Mouse (Mus musculus) MEL (cell line): ENCODE results near the gene Tmc6. TPM values are rescaled to one million over a fixed set of nuclear protein-coding genes. Genes with fewer than 3 reads are reported as not detected.

ENCODE experiments used
- DNase-seq: peaks from one replicate; pipeline ENCODE4 v3.0.0; 2011; ENCODE audit warnings: low read depth, low spot score
- H3K27ac ChIP-seq: 2 replicates; pipeline ENCODE4 v1.5.1; 2012; ENCODE audit warnings: low read depth, mild to moderate bottlenecking, control low read depth, low read length, moderate library complexity; ENCODE audit not compliant: control insufficient read depth
- H3K27me3 ChIP-seq, 2 experiments: fragments of 150-350 bp in 1 of 2; sonication (generic) in 1 of 2; 2 replicates each; pipeline ENCODE4 v1.6.1; 2012; ENCODE audit warnings: low read length in 2 of 2, mild to moderate bottlenecking in 2 of 2, improper control_type of control experiment in 1 of 2, moderate library complexity in 1 of 2; ENCODE audit not compliant: insufficient read depth in 2 of 2, control insufficient read depth in 1 of 2
- H3K36me3 ChIP-seq, 2 experiments: 2 replicates each; pipeline ENCODE4 v1.6.1; 2012 to 2014; ENCODE audit warnings: low read length in 2 of 2, improper control_type of control experiment in 1 of 2, inconsistent platforms in 1 of 2, mild to moderate bottlenecking in 1 of 2; ENCODE audit not compliant: insufficient read depth in 2 of 2, control insufficient read depth in 1 of 2
- H3K4me1 ChIP-seq, 2 experiments: fragments of 150-350 bp in 1 of 2; sonication (generic) in 1 of 2; 2 replicates each; pipeline ENCODE4 v1.6.1; 2012; ENCODE audit warnings: low read length in 2 of 2, improper control_type of control experiment in 1 of 2, mild to moderate bottlenecking in 1 of 2; ENCODE audit not compliant: insufficient read depth in 2 of 2, control insufficient read depth in 1 of 2
- H3K4me3 ChIP-seq, 2 experiments: fragments of 150-350 bp in 1 of 2; sonication (generic) in 1 of 2; 2 replicates each; pipeline ENCODE4 v1.5.1; 2012; ENCODE audit warnings: low read depth in 2 of 2, low read length in 2 of 2, mild to moderate bottlenecking in 2 of 2, moderate library complexity in 2 of 2, control low read depth in 1 of 2, improper control_type of control experiment in 1 of 2; ENCODE audit not compliant: control insufficient read depth in 1 of 2, insufficient read depth in 1 of 2
- H3K79me2 ChIP-seq: 2 replicates; pipeline ENCODE4 v1.6.1; 2012; ENCODE audit warnings: mild to moderate bottlenecking, low read length, moderate library complexity; ENCODE audit not compliant: control insufficient read depth, poor library complexity, insufficient read depth
- H3K9ac ChIP-seq: 2 replicates; pipeline ENCODE4 v1.6.1; 2012; ENCODE audit warnings: low read depth, mild to moderate bottlenecking, control low read depth, low read length, moderate library complexity; ENCODE audit not compliant: control insufficient read depth, poor library complexity, severe bottlenecking
- H3K9me3 ChIP-seq: fragments of 150-350 bp; sonication (generic); replicated peaks from 2 replicates; pipeline ENCODE4 v1.6.1; 2012; ENCODE audit warnings: mild to moderate bottlenecking, low read length, improper control_type of control experiment, moderate library complexity; ENCODE audit not compliant: insufficient read depth
- BHLHE40 ChIP-seq: IDR thresholded peaks from 2 replicates; pipeline ENCODE4 v1.6.1; 2012; ENCODE audit warnings: low read depth, mild to moderate bottlenecking, inconsistent platforms, low read length, improper control_type of control experiment, borderline replicate concordance
- CHD2 ChIP-seq: IDR thresholded peaks from 2 replicates; pipeline ENCODE4 v1.6.1; 2011; ENCODE audit warnings: low read length, improper control_type of control experiment
- EP300 ChIP-seq, 2 experiments: IDR thresholded peaks; 2 replicates each; pipeline ENCODE4 v1.6.1; 2011; ENCODE audit warnings: improper control_type of control experiment in 2 of 2, low read length in 2 of 2, low read depth in 1 of 2, mild to moderate bottlenecking in 1 of 2
- GABPA ChIP-seq: IDR thresholded peaks from 2 replicates; pipeline ENCODE4 v1.6.1; 2012; ENCODE audit warnings: low read depth, mild to moderate bottlenecking, inconsistent platforms, low read length, improper control_type of control experiment, moderate library complexity
- GATA1 ChIP-seq: IDR thresholded peaks from 2 replicates; pipeline ENCODE4 v1.6.1; 2011; ENCODE audit warnings: low read depth, low read length, improper control_type of control experiment
- JUND ChIP-seq: IDR thresholded peaks from 2 replicates; pipeline ENCODE4 v1.6.1; 2011; ENCODE audit warnings: low read depth, mild to moderate bottlenecking, improper control_type of control experiment, low read length
- KAT2A ChIP-seq: conservative IDR thresholded peaks from 2 replicates; pipeline ENCODE4 v1.6.1; 2012; ENCODE audit warnings: low read depth, low read length, improper control_type of control experiment, inconsistent platforms
- MAFK ChIP-seq: IDR thresholded peaks from 2 replicates; pipeline ENCODE4 v1.6.1; 2011; ENCODE audit warnings: low read depth, mild to moderate bottlenecking, low read length, improper control_type of control experiment, borderline replicate concordance
- MAX ChIP-seq: IDR thresholded peaks from 2 replicates; pipeline ENCODE4 v1.6.1; 2011; ENCODE audit warnings: low read length, improper control_type of control experiment
- MXI1 ChIP-seq: IDR thresholded peaks from 2 replicates; pipeline ENCODE4 v1.6.1; 2011; ENCODE audit warnings: mild to moderate bottlenecking, low read depth, low read length, improper control_type of control experiment
- MYB ChIP-seq: IDR thresholded peaks from 2 replicates; pipeline ENCODE4 v1.6.1; 2011; ENCODE audit warnings: mild to moderate bottlenecking, low read depth, low read length, improper control_type of control experiment
- MYC ChIP-seq: IDR thresholded peaks from 2 replicates; pipeline ENCODE4 v1.6.1; 2011; ENCODE audit warnings: low read depth, mild to moderate bottlenecking, low read length, improper control_type of control experiment, moderate library complexity
- POLR2AphosphoS2 ChIP-seq: IDR thresholded peaks from 2 replicates; pipeline ENCODE4 v1.6.1; 2011; ENCODE audit warnings: low read length, improper control_type of control experiment
- SMC3 ChIP-seq: IDR thresholded peaks from 2 replicates; pipeline ENCODE4 v1.6.1; 2011; ENCODE audit warnings: low read depth, low read length, improper control_type of control experiment
- UBTF ChIP-seq: IDR thresholded peaks from 2 replicates; pipeline ENCODE4 v1.6.1; 2012; ENCODE audit warnings: low read depth, mild to moderate bottlenecking, inconsistent platforms, low read length, improper control_type of control experiment, moderate library complexity, borderline replicate concordance; ENCODE audit not compliant: insufficient read depth
- ZC3H11A ChIP-seq: IDR thresholded peaks from 2 replicates; pipeline ENCODE4 v1.6.1; 2012; ENCODE audit warnings: low read depth, mild to moderate bottlenecking, inconsistent platforms, low read length, improper control_type of control experiment
- polyA plus RNA-seq, 2 experiments: library from polyadenylated mRNA; stranded (reverse) in 1 of 2; unstranded in 1 of 2; fragments of >175 nt in 1 of 2; fragments of >200 nt in 1 of 2; gene quantifications; 2 replicates each; pipeline versions ENCODE4 v1.2.1 to v1.2.4; 2012; ENCODE audit warnings: low replicate concordance in 2 of 2, low read depth in 1 of 2; ENCODE audit not compliant: insufficient read length in 2 of 2, insufficient read depth in 1 of 2, missing spikeins in 1 of 2
- total RNA-seq: library from RNA; depleted of rRNA; stranded (reverse); fragments of 300-350 nt; gene quantifications from 2 replicates; pipeline ENCODE4 v1.2.3, GENCODE M21; 2012

Gene Tmc6
- total and polyA plus RNA-seq, 3 experiments, result 48.8 to 61.2 TPM; not detected in 1

- H3K9ac ChIP-seq, result no peak overlapping the region
- H3K9me3 ChIP-seq, result no peaks in the 10 kb centered on the region
- no peaks in the 10 kb centered on the region for H3K4me1 ChIP-seq
- H3K4me3 ChIP-seq, result no peak overlapping the region
- H3K27ac ChIP-seq, result no peak overlapping the region
- no peaks in the 10 kb centered on the region for H3K27me3 ChIP-seq
- peaks cover 0 to 3% of the 10 kb centered on the region in 2 experiments; a peak in 2 of 4 replicates for H3K36me3 ChIP-seq
- H3K79me2 ChIP-seq, result no peaks in the 10 kb centered on the region
- no peak for DNase-seq
- TF ChIP-seq POLR2AphosphoS2 (no peak), MAFK (no peak), KAT2A (no peak), MYB (no peak), MXI1 (no peak)
- TF ChIP-seq, all 39 proteins: peak for 0
Observed at GRCm38 (mm10) chr11:117760374-117761119, 21.5 kb downstream of the Tmc6 start.

- Histone ChIP-seq H3K9me3 (no peaks in the 10 kb centered on the region), H3K79me2 (no peaks in the 10 kb centered on the region), H3K36me3 (peaks cover 0 to 6% of the 10 kb centered on the region in 2 experiments; a peak in 2 of 4 replicates)
- TF ChIP-seq SMC3 (no peak), MYB (no peak), JUND (no peak), MXI1 (no peak), GABPA (no peak), GATA1 (no peak), BHLHE40 (no peak), UBTF (no peak), CHD2 (no peak), MYC (no peak), EP300 (IDR thresholded peaks at IDR 0.05; ENCODE audit: low read depth in 1 of 2, low read length in 2 of 2) (no peak), ZC3H11A (no peak), MAX (no peak), MAFK (no peak)
- TF ChIP-seq, all 39 proteins: peak for 0
- Histone ChIP-seq H3K9ac (no peak overlapping the region), H3K4me1 (no peaks in the 10 kb centered on the region), H3K27ac (no peak overlapping the region), H3K4me3 (no peak overlapping the region), H3K27me3 (no peaks in the 10 kb centered on the region)
- no peak for DNase-seq
Observed at GRCm38 (mm10) chr11:117759267-117759666, 22.7 kb downstream of the Tmc6 start.
